Mouse (Mus musculus) small intestine, adult 2 months (tissue): Measurements from ENCODE around the gene Eef1akmt2.

ENCODE experiments used
- CTCF ChIP-seq: fragments of 200-500 bp; IDR thresholded peaks from 2 replicates; pipeline ENCODE4 v1.5.1; 2012; ENCODE audit warnings: low read depth, mild to moderate bottlenecking, control low read depth, inconsistent platforms, low read length, moderate library complexity, mixed read lengths; ENCODE audit not compliant: insufficient replicate concordance, insufficient read length; ENCODE audit errors: extremely low read depth
- POLR2A ChIP-seq: fragments of 200-500 bp; IDR thresholded peaks from 2 replicates; pipeline ENCODE4 v1.6.1; 2012; ENCODE audit warnings: low read depth, mild to moderate bottlenecking, control low read depth, inconsistent platforms, low read length, moderate library complexity

DNA sequence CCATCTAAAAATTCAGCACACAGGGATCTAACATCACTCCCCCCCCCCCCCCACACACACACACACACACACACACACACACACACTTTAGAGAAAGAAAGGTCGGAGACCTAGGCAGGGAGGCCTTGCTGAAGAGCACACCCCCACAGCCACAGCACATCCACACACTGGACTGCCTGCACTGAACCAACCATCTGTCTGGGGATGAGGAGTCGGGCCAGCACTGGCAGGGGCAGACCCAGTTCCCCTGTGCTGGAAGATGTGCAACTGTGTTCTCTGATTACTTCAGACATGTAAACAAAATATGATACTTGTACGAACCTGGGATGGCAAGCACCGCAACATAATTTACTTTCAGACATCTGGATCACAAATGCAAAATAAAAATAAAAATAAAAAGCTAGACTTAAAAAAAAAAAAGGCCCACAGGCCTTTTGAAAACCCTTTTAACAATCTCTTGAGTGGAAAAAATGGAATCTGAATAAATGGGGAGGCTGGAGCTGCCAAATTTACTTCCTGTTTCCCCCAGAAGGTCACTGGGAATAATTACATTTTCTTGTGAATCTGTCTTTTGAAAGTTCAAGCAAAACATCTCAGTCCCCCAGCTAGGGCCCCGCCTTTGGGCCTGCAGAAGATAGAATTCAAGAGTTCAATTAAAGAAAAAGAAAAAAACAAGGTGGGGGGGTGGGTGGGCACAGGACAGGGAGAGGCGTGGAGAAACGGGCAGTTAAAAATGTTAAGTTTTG lies 44.2 kb downstream of the Eef1akmt2 start:
- TF ChIP-seq CTCF, result no peak
- no peak for TF ChIP-seq POLR2A
